Mouse (Mus musculus) heart, embryonic 13.5 days (tissue): ENCODE data around the gene Disc1. TPM values are rescaled to one million over a fixed set of nuclear protein-coding genes. Genes with fewer than 3 reads are reported as not detected.

Experiments used
- ATAC-seq: fragments of 200-750 bp; cut with Nextera tagmentation; 2 replicates; pipeline ENCODE4 v1.8.0; 2017; ENCODE audit warnings: moderate TSS enrichment; ENCODE audit not compliant: insufficient number of reproducible peaks, low FRiP score, low TSS enrichment; ENCODE audit errors: extremely low read depth
- H3K27ac ChIP-seq: fragments of 300-500 bp; sonication (generic); replicated peaks from 2 replicates; pipeline ENCODE4 v1.5.1; 2015; ENCODE audit warnings: moderate library complexity, mild to moderate bottlenecking, inconsistent platforms
- H3K27me3 ChIP-seq: fragments of 300-500 bp; sonication (generic); replicated peaks from 2 replicates; pipeline ENCODE4 v1.6.1; 2015; ENCODE audit warnings: mild to moderate bottlenecking, inconsistent platforms
- H3K36me3 ChIP-seq: fragments of 300-500 bp; sonication (generic); 2 replicates; pipeline ENCODE4 v1.6.1; 2015; ENCODE audit warnings: mild to moderate bottlenecking, inconsistent platforms
- H3K4me1 ChIP-seq: fragments of 300-500 bp; sonication (generic); 2 replicates; pipeline ENCODE4 v1.6.1; 2015; ENCODE audit warnings: inconsistent platforms
- H3K4me2 ChIP-seq: fragments of 300-500 bp; sonication (generic); 2 replicates; pipeline ENCODE4 v1.6.1; 2015; ENCODE audit warnings: inconsistent platforms, mild to moderate bottlenecking, moderate library complexity
- H3K4me3 ChIP-seq: fragments of 300-500 bp; sonication (generic); 2 replicates; pipeline ENCODE4 v1.5.1; 2015; ENCODE audit warnings: moderate library complexity, mild to moderate bottlenecking, inconsistent platforms
- H3K9ac ChIP-seq: fragments of 300-500 bp; sonication (generic); 2 replicates; pipeline ENCODE4 v1.6.1; 2015; ENCODE audit warnings: inconsistent platforms, mild to moderate bottlenecking, moderate library complexity
- H3K9me3 ChIP-seq: fragments of 300-500 bp; sonication (generic); 2 replicates; pipeline ENCODE4 v1.6.1; 2016; ENCODE audit warnings: inconsistent platforms
- WGBS: fragments of 180-500 bp; shearing (Covaris S2); methylation state at CpG from one replicate; pipeline ENCODE4 v1.1.7; 2015; ENCODE audit warnings: mixed read lengths; 5-methylcytosine and 5-hydroxymethylcytosine counted together
- polyA plus RNA-seq: library from polyadenylated mRNA; unstranded; fragments of >200 nt; fragmentation: Nextera tagmentation; extraction: Ambion mirVana; gene quantifications from 2 replicates; pipeline ENCODE4 v1.2.1, GENCODE M21; 2015

The Disc1 gene
- polyA plus RNA-seq, 1 experiment from 2014 or later: 2.2 TPM

- H3K27ac ChIP-seq: peak overlapping the region; percentile 84
- no peak overlapping the region for H3K4me3 ChIP-seq
- H3K36me3 ChIP-seq: no peaks in the 10 kb centered on the region
- H3K9me3 ChIP-seq: no peaks in the 10 kb centered on the region
- H3K27me3 ChIP-seq: no peaks in the 10 kb centered on the region
- 53% methylated on average over 9 of the region's 9 CpGs for WGBS
- peak overlapping the region; percentile 58; the same call in 1 of the 2 replicates for H3K9ac ChIP-seq
- H3K4me2 ChIP-seq: peak overlapping the region; percentile 52
- peaks cover 29% of the 10 kb centered on the region for H3K4me1 ChIP-seq
- no peak for ATAC-seq
Observed at GRCm38 (mm10) chr8:125067596-125067960, 13.6 kb downstream of the Disc1 start.

GRCm38 (mm10) chr8:125068146-125068905 is 14.3 kb downstream of the Disc1 start:
- 73% methylated on average over 6 of the region's 6 CpGs for WGBS
- ATAC-seq: no peak
- H3K4me2 ChIP-seq: no peak overlapping the region

GRCm38 (mm10) chr8:125069304-125069703 is 15.3 kb downstream of the Disc1 start:
- WGBS: 69% methylated on average over 7 of the region's 7 CpGs
- no peak overlapping the region for H3K9ac ChIP-seq
- H3K27me3 ChIP-seq: no peaks in the 10 kb centered on the region
- no peak overlapping the region for H3K4me3 ChIP-seq
- ATAC-seq: no peak
- H3K9me3 ChIP-seq: no peaks in the 10 kb centered on the region
- no peaks in the 10 kb centered on the region for H3K36me3 ChIP-seq
- H3K4me2 ChIP-seq: no peak overlapping the region
- no peak overlapping the region for H3K27ac ChIP-seq
- H3K4me1 ChIP-seq: peaks cover 40% of the 10 kb centered on the region

More at GRCm38 (mm10) chr8:125068146-125068905, 14.3 kb downstream of the Disc1 start:
- H3K4me1 ChIP-seq: peaks cover 36% of the 10 kb centered on the region
- no peaks in the 10 kb centered on the region for H3K27me3 ChIP-seq
- H3K9me3 ChIP-seq: no peaks in the 10 kb centered on the region
- no peak overlapping the region for H3K9ac ChIP-seq
- peak overlapping the region; percentile 84 for H3K27ac ChIP-seq
- no peak overlapping the region for H3K4me3 ChIP-seq
- no peaks in the 10 kb centered on the region for H3K36me3 ChIP-seq

- WGBS: 60% methylated on average over 6 of the region's 6 CpGs
- no peaks in the 10 kb centered on the region for H3K27me3 ChIP-seq
- no peak overlapping the region for H3K9ac ChIP-seq
- no peaks in the 10 kb centered on the region for H3K36me3 ChIP-seq
- no peak overlapping the region for H3K4me2 ChIP-seq
- no peak overlapping the region for H3K27ac ChIP-seq
- no peaks in the 10 kb centered on the region for H3K9me3 ChIP-seq
- no peak for ATAC-seq
- no peak overlapping the region for H3K4me3 ChIP-seq
- H3K4me1 ChIP-seq: peaks cover 43% of the 10 kb centered on the region
Observed at GRCm38 (mm10) chr8:125069733-125070132, 15.7 kb downstream of the Disc1 start.

- H3K36me3 ChIP-seq: no peaks in the 10 kb centered on the region
- H3K9ac ChIP-seq: no peak overlapping the region
- no peaks in the 10 kb centered on the region for H3K9me3 ChIP-seq
- 88% methylated on average over 10 of the region's 10 CpGs for WGBS
- H3K4me2 ChIP-seq: no peak overlapping the region
- H3K4me3 ChIP-seq: no peak overlapping the region
- peaks cover 62% of the 10 kb centered on the region for H3K4me1 ChIP-seq
- H3K27me3 ChIP-seq: no peaks in the 10 kb centered on the region
- no peak for ATAC-seq
- H3K27ac ChIP-seq: no peak overlapping the region
Observed at GRCm38 (mm10) chr8:125074141-125074540, 20.1 kb downstream of the Disc1 start.

GRCm38 (mm10) chr8:125074581-125074980 is 20.6 kb downstream of the Disc1 start:
- WGBS: 78% methylated on average over 2 of the region's 2 CpGs
- Histone ChIP-seq H3K9ac (no peak overlapping the region), H3K9me3 (no peaks in the 10 kb centered on the region), H3K4me1 (peaks cover 58% of the 10 kb centered on the region), H3K4me3 (no peak overlapping the region), H3K27ac (no peak overlapping the region), H3K36me3 (no peaks in the 10 kb centered on the region), H3K27me3 (no peaks in the 10 kb centered on the region), H3K4me2 (no peak overlapping the region)
- no peak for ATAC-seq

GRCm38 (mm10) chr8:125075389-125075788 is 21.4 kb downstream of the Disc1 start:
- peaks cover 57% of the 10 kb centered on the region for H3K4me1 ChIP-seq
- 65% methylated on average over 4 of the region's 4 CpGs for WGBS
- no peaks in the 10 kb centered on the region for H3K27me3 ChIP-seq

GRCm38 (mm10) chr8:125077326-125077725 is 23.3 kb downstream of the Disc1 start:
- no peak overlapping the region for H3K4me2 ChIP-seq
- 66% methylated on average over 8 of the region's 8 CpGs for WGBS

More at GRCm38 (mm10) chr8:125075389-125075788, 21.4 kb downstream of the Disc1 start:
- Histone ChIP-seq H3K4me2 (no peak overlapping the region), H3K27ac (no peak overlapping the region), H3K9ac (no peak overlapping the region; the same call in 1 of the 2 replicates), H3K9me3 (no peaks in the 10 kb centered on the region), H3K4me3 (no peak overlapping the region), H3K36me3 (no peaks in the 10 kb centered on the region)
- ATAC-seq: no peak

GRCm38 (mm10) chr8:125078771-125079384 is 24.9 kb downstream of the Disc1 start:
- Histone ChIP-seq H3K4me2 (no peak overlapping the region), H3K36me3 (no peaks in the 10 kb centered on the region), H3K9ac (0 out of 2 replicates have a peak overlapping the region, but pooled peaks have one; percentile 11), H3K4me1 (peaks cover 62% of the 10 kb centered on the region), H3K9me3 (no peaks in the 10 kb centered on the region), H3K4me3 (no peak overlapping the region), H3K27me3 (no peaks in the 10 kb centered on the region), H3K27ac (no peak overlapping the region)
- no peak for ATAC-seq
- 43% methylated on average over 9 of the region's 9 CpGs for WGBS

More at GRCm38 (mm10) chr8:125077326-125077725, 23.3 kb downstream of the Disc1 start:
- no peaks in the 10 kb centered on the region for H3K36me3 ChIP-seq
- no peak for ATAC-seq
- H3K9me3 ChIP-seq: no peaks in the 10 kb centered on the region
- no peaks in the 10 kb centered on the region for H3K27me3 ChIP-seq
- peaks cover 65% of the 10 kb centered on the region for H3K4me1 ChIP-seq
- no peak overlapping the region for H3K4me3 ChIP-seq
- no peak overlapping the region for H3K9ac ChIP-seq
- no peak overlapping the region for H3K27ac ChIP-seq

GRCm38 (mm10) chr8:125080388-125081344 is 26.7 kb downstream of the Disc1 start:
- H3K4me3 ChIP-seq: no peak overlapping the region
- H3K9ac ChIP-seq: no peak overlapping the region
- H3K36me3 ChIP-seq: no peaks in the 10 kb centered on the region
- H3K27ac ChIP-seq: no peak overlapping the region
- H3K4me2 ChIP-seq: no peak overlapping the region
- no peaks in the 10 kb centered on the region for H3K9me3 ChIP-seq
- WGBS: 65% methylated on average over 19 of the region's 19 CpGs
- no peaks in the 10 kb centered on the region for H3K27me3 ChIP-seq
- peaks cover 59% of the 10 kb centered on the region for H3K4me1 ChIP-seq
- no peak for ATAC-seq

GRCm38 (mm10) chr8:125083746-125084145 is 29.8 kb downstream of the Disc1 start:
- ATAC-seq: no peak
- H3K27me3 ChIP-seq: no peaks in the 10 kb centered on the region
- H3K9me3 ChIP-seq: no peaks in the 10 kb centered on the region
- H3K36me3 ChIP-seq: no peaks in the 10 kb centered on the region
- WGBS: 16% methylated on average over 4 of the region's 4 CpGs
- H3K27ac ChIP-seq: peak overlapping the region; percentile 87
- H3K4me1 ChIP-seq: peaks cover 34% of the 10 kb centered on the region
- H3K4me2 ChIP-seq: no peak overlapping the region
- no peak overlapping the region for H3K4me3 ChIP-seq
- H3K9ac ChIP-seq: peak overlapping the region; percentile 58
